Mouse (Mus musculus) WW6 (cell line): ENCODE measurements around the gene Cep89.
A peak's percentile ranks its signal among the peaks of the same experiment; 100 is the strongest.

Source experiments
- DNase-seq: peaks from one replicate; pipeline ENCODE4 v3.0.0-alpha.2; 2013; ENCODE audit warnings: low read depth, low spot score

Cep89 gene

GRCm38 (mm10) chr7:35396542-35397168 is at the start of gene Cep89, which contains the start of gene Faap24:
Cep89 (plus strand) TSS chr7:35397035.
Faap24 (minus strand) TSS chr7:35396836.
- DNase-seq: peak; percentile 94

- no peak for DNase-seq
Measured at GRCm38 (mm10) chr7:35347918-35348700, 48.7 kb upstream of the Cep89 start.

GRCm38 (mm10) chr7:35349022-35349421 is 47.8 kb upstream of the Cep89 start:
- no peak for DNase-seq

- no peak for DNase-seq
Measured at GRCm38 (mm10) chr7:35349886-35350684, 46.8 kb upstream of the Cep89 start.

- no peak for DNase-seq
Measured at GRCm38 (mm10) chr7:35351155-35351554, 45.7 kb upstream of the Cep89 start.

- DNase-seq: no peak
Measured at GRCm38 (mm10) chr7:35353306-35353705, 43.5 kb upstream of the Cep89 start.

GRCm38 (mm10) chr7:35355303-35355872 is 41.4 kb upstream of the Cep89 start:
- DNase-seq: no peak

- no peak for DNase-seq
Measured at GRCm38 (mm10) chr7:35357621-35358020, 39.2 kb upstream of the Cep89 start.

GRCm38 (mm10) chr7:35362253-35362652 is 34.6 kb upstream of the Cep89 start:
- no peak for DNase-seq

GRCm38 (mm10) chr7:35362868-35363267 is 34.0 kb upstream of the Cep89 start:
- DNase-seq: no peak

- no peak for DNase-seq
Measured at GRCm38 (mm10) chr7:35365161-35365910, 31.5 kb upstream of the Cep89 start.

- no peak for DNase-seq
Measured at GRCm38 (mm10) chr7:35371096-35371495, 25.7 kb upstream of the Cep89 start.

- no peak for DNase-seq
Measured at GRCm38 (mm10) chr7:35372483-35373017, 24.3 kb upstream of the Cep89 start.

GRCm38 (mm10) chr7:35373146-35373989 is 23.5 kb upstream of the Cep89 start:
- DNase-seq: no peak

- DNase-seq: no peak
Measured at GRCm38 (mm10) chr7:35374265-35374664, 22.6 kb upstream of the Cep89 start.

- DNase-seq: no peak
Measured at GRCm38 (mm10) chr7:35376623-35377022, 20.2 kb upstream of the Cep89 start.

GRCm38 (mm10) chr7:35379492-35380119 is 17.2 kb upstream of the Cep89 start:
- no peak for DNase-seq

- no peak for DNase-seq
Measured at GRCm38 (mm10) chr7:35380351-35380750, 16.5 kb upstream of the Cep89 start.

- DNase-seq: no peak
Measured at GRCm38 (mm10) chr7:35381861-35382260, 15.0 kb upstream of the Cep89 start.
